Mouse (Mus musculus) heart, adult 8-10 months (tissue): ENCODE measurements around the gene Ccdc110. TPM values are rescaled to one million over a fixed set of nuclear protein-coding genes. Genes with fewer than 3 reads are reported as not detected.

Experiments
- DNase-seq: peaks from one replicate; pipeline ENCODE4 v3.0.0; 2022; ENCODE audit warnings: low spot score
- total RNA-seq, 4 experiments: library from RNA; stranded (reverse); gene quantifications; 2 replicates each; pipeline ENCODE4 v1.2.4; 2022

Ccdc110 gene
- total RNA-seq, 4 experiments from 2014 or later: not detected

DNA sequence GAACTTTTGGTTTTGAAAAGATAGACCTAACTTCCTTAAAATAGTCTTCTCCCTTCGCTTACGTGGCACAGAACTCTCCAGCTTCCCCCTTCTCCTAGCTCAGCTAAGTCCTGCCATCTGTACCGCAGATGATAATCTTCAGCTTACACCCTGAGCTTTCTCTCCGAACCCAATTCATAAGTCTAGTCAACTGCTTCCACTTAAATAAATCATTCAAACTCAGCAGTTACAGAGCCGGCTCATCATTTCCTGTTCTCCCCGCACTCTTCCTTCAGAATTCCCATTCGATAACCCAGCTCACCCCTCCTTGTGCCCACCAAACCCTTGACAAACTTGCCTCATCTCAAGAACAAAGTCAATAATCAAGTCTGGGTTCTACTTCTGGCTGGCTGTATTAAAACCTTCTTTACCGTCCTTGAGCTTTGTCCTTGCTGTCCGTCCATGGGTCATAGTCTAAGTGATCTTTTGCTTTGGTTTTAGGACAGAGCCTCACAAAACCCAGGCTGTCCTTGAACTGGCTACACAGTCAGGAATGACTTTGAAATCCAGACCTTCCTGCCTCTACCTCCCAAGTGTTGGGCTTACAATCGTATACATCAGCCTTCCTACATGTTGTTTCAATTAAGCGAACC, 41.5 kb downstream of the Ccdc110 start:
- no peak for DNase-seq

DNA sequence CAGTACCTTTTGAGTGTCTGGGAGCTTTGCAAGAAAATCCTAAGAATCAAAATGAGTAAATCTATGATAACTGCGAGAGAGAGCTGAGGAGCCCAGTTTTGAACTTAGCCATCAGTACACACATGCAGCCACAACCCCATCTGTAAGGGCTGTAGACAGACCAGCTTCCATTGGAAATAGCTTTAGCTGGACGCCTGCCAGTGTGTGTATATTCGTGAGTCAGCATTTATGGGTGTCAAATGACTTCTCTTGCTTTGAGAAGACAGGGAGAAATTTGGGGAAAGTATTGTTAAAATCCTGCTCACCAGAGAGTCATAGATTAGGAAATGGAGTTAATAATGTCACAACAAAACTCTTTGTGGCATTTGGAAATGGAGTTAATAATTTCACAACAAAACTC, 52.2 kb downstream of the Ccdc110 start:
- DNase-seq: no peak

DNA sequence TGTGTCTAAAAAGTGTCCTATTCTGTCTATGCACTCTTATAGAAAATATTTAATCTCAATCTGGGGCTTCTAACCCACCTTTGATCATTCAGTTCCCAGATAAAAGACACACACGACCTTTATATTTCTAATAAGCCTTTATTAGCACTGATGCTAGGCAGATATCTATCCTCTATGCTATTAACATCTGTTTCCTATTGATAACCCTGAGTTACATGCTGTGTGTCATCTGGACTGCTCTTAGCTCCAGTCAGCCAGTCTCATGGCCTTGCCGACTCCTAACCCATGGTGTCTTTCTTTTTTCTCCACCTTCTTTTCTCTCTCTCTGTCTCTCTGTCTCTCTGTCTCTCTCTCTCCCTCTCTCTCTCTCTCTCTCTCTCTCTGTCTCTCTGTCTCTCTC, 53.8 kb downstream of the Ccdc110 start:
- DNase-seq: no peak

DNA sequence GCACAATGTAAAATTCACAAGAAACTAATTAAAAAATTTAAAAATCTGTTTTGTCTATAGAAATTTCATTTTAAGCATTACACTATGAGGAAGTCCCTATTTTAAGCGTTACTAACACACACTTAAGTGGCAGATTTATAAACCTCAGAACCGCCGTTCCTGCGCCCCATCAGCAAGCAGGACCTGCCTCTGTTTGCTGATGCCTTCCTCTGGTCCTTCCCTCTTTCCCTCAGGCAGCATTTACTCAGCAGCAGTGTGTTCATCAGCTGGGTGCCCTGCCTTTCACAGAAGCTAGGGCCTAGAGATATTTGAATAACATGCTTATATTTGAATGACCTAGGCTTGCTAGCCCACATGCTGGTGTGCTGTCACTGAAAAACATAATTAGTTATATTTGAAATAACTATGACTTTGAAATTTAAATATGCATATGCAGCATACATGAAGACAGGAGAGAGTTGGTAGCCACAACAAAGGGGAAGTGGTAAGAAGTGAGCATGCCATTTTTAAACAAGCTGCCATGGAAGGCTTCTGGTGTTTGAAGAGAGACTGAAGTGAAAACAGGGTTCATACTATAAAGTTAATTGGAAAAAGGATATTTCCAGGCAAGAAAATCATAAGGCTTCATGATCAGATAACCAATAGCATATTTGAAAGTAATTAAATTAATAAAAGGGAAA, 56.4 kb downstream of the Ccdc110 start:
- no peak for DNase-seq

Other genes starting within 250 kb of the Ccdc110 start
- gene Pdlim3, start 49.2 kb upstream of the Ccdc110 start, total RNA-seq: 10 to 100 TPM; 23.9 to 33.3 (median 28.1) TPM
- gene 1700029J07Rik, start 40.6 kb downstream of the Ccdc110 start, total RNA-seq: 1 to 10 TPM in 1 of 4 experiments, under 1 TPM in 3; 0.35 to 1.1 (median 0.58) TPM
- 10 to 100 TPM; 26.5 to 32.9 (median 27.4) TPM for gene Ufsp2, start 40.9 kb downstream of the Ccdc110 start, total RNA-seq
- 1 to 10 TPM in 3 of 4 experiments, under 1 TPM in 1; 0.78 to 2.2 (median 1.0) TPM for gene Lrp2bp, start 64.7 kb downstream of the Ccdc110 start, total RNA-seq
- gene Ankrd37, start 71.1 kb downstream of the Ccdc110 start, total RNA-seq: 10 to 100 TPM in 1 of 4 experiments, 1 to 10 TPM in 3; 4.0 to 10.6 (median 6.6) TPM
- gene Cfap97, start 217.2 kb downstream of the Ccdc110 start, total RNA-seq: 10 to 100 TPM; 11.8 to 14.0 (median 13.4) TPM
- 10 to 100 TPM in 1 of 4 experiments, 1 to 10 TPM in 3; 7.8 to 10.4 (median 8.7) TPM for gene Snx25, start 217.5 kb downstream of the Ccdc110 start, total RNA-seq